Mouse (Mus musculus): ENCODE results near the gene Akap6.

GRCm38 (mm10) chr12:52908448-52909066, 209.4 kb downstream of the Akap6 start:
- no peak for TF ChIP-seq CTCF (IDR thresholded peaks at IDR 0.05; ENCODE audit: low read depth)
- no peak for TF ChIP-seq EP300 (IDR thresholded peaks at IDR 0.05; ENCODE audit: low read depth)
